Mouse (Mus musculus): Measurements from ENCODE around the gene Gm2004.
"Not testable (repeated sequence)": the region's sequence is repeated elsewhere in the genome, so short reads cannot be mapped to it uniquely, and the experiment has no call there.

The Gm2004 gene

GRCm38 (mm10) chr2:176149725-176150124 lies at the start of gene Gm2004:
TSS of gene Gm2004 (minus strand) at chr2:176149825.
- not testable (repeated sequence) for DNase-seq (ENCODE audit: low read depth)

Measured in 416B (cell line).